Mouse (Mus musculus): ENCODE results near the gene Cdk19. TPM values are rescaled to one million over a fixed set of nuclear protein-coding genes. Genes with fewer than 3 reads are reported as not detected.

The Cdk19 gene
- polyA plus RNA-seq, 1 experiment from 2014 or later: 14.4 TPM

- H3K36me3 ChIP-seq (replicated peaks; ENCODE audit: control insufficient read depth, insufficient read depth): peaks cover 48% of the 10 kb centered on the region
- no peak overlapping the region for H3K4me3 ChIP-seq (replicated peaks; ENCODE audit: low read length)
- no peaks in the 10 kb centered on the region for H3K9me3 ChIP-seq (ENCODE audit: control insufficient read depth, low read length)
- no peak overlapping the region for H3K4me2 ChIP-seq (replicated peaks)
- 97% methylated on average over 3 of the region's 3 CpGs for WGBS
- H3K4me1 ChIP-seq (replicated peaks; ENCODE audit: control insufficient read depth, insufficient read depth, low read length): no peaks in the 10 kb centered on the region
- no peak overlapping the region for H3K9ac ChIP-seq
- ATAC-seq (ENCODE audit: low FRiP score) (no peak), DNase-seq (ENCODE audit: low spot score) (no peak)
- H3K27me3 ChIP-seq (ENCODE audit: control insufficient read depth, insufficient read depth, low read length): no peaks in the 10 kb centered on the region
- no peak overlapping the region for H3K27ac ChIP-seq
Observed at GRCm38 (mm10) chr10:40478626-40479025, 139.3 kb downstream of the Cdk19 start.

GRCm38 (mm10) chr10:40479216-40479615 is 139.9 kb downstream of the Cdk19 start:
- Histone ChIP-seq H3K27ac (no peak overlapping the region), H3K4me1 (replicated peaks; ENCODE audit: control insufficient read depth, insufficient read depth, low read length) (no peaks in the 10 kb centered on the region), H3K9ac (no peak overlapping the region), H3K4me3 (replicated peaks; ENCODE audit: low read length) (no peak overlapping the region), H3K27me3 (ENCODE audit: control insufficient read depth, insufficient read depth, low read length) (no peaks in the 10 kb centered on the region), H3K9me3 (ENCODE audit: control insufficient read depth, low read length) (no peaks in the 10 kb centered on the region), H3K4me2 (replicated peaks) (no peak overlapping the region), H3K36me3 (replicated peaks; ENCODE audit: control insufficient read depth, insufficient read depth) (peaks cover 48% of the 10 kb centered on the region)
- no peak for DNase-seq (ENCODE audit: low spot score)
- WGBS: 76% methylated on average over 1 of the region's 1 CpGs
- ATAC-seq (ENCODE audit: low FRiP score): no peak

- H3K36me3 ChIP-seq (replicated peaks; ENCODE audit: control insufficient read depth, insufficient read depth): peaks cover 48% of the 10 kb centered on the region
- H3K27ac ChIP-seq: no peak overlapping the region
- no peak for DNase-seq (ENCODE audit: low spot score)
- no peaks in the 10 kb centered on the region for H3K4me1 ChIP-seq (replicated peaks; ENCODE audit: control insufficient read depth, insufficient read depth, low read length)
- H3K27me3 ChIP-seq (ENCODE audit: control insufficient read depth, insufficient read depth, low read length): no peaks in the 10 kb centered on the region
- no peaks in the 10 kb centered on the region for H3K9me3 ChIP-seq (ENCODE audit: control insufficient read depth, low read length)
- 66% methylated on average over 8 of the region's 8 CpGs for WGBS
- no peak overlapping the region for H3K4me2 ChIP-seq (replicated peaks)
- no peak overlapping the region for H3K4me3 ChIP-seq (replicated peaks; ENCODE audit: low read length)
- no peak for ATAC-seq (ENCODE audit: low FRiP score)
- H3K9ac ChIP-seq: no peak overlapping the region
Observed at GRCm38 (mm10) chr10:40479621-40480193, 140.3 kb downstream of the Cdk19 start.

GRCm38 (mm10) chr10:40481534-40481933 is 142.2 kb downstream of the Cdk19 start:
- H3K4me3 ChIP-seq (replicated peaks; ENCODE audit: low read length): no peak overlapping the region
- H3K36me3 ChIP-seq (replicated peaks; ENCODE audit: control insufficient read depth, insufficient read depth): peaks cover 31% of the 10 kb centered on the region
- WGBS: 88% methylated on average over 3 of the region's 3 CpGs
- no peak for DNase-seq (ENCODE audit: low spot score)
- no peaks in the 10 kb centered on the region for H3K4me1 ChIP-seq (replicated peaks; ENCODE audit: control insufficient read depth, insufficient read depth, low read length)
- no peaks in the 10 kb centered on the region for H3K27me3 ChIP-seq (ENCODE audit: control insufficient read depth, insufficient read depth, low read length)
- no peak for ATAC-seq (ENCODE audit: low FRiP score)
- H3K4me2 ChIP-seq (replicated peaks): no peak overlapping the region
- H3K9ac ChIP-seq: no peak overlapping the region
- no peaks in the 10 kb centered on the region for H3K9me3 ChIP-seq (ENCODE audit: control insufficient read depth, low read length)
- no peak overlapping the region for H3K27ac ChIP-seq

- no peaks in the 10 kb centered on the region for H3K27me3 ChIP-seq (ENCODE audit: control insufficient read depth, insufficient read depth, low read length)
- 90% methylated on average over 6 of the region's 6 CpGs for WGBS
- no peak overlapping the region for H3K4me3 ChIP-seq (replicated peaks; ENCODE audit: low read length)
- no peak overlapping the region for H3K27ac ChIP-seq
- H3K9me3 ChIP-seq (ENCODE audit: control insufficient read depth, low read length): no peaks in the 10 kb centered on the region
- no peak overlapping the region for H3K9ac ChIP-seq
- no peak for ATAC-seq (ENCODE audit: low FRiP score)
- DNase-seq (ENCODE audit: low spot score): no peak
- H3K4me1 ChIP-seq (replicated peaks; ENCODE audit: control insufficient read depth, insufficient read depth, low read length): no peaks in the 10 kb centered on the region
- peaks cover 24% of the 10 kb centered on the region for H3K36me3 ChIP-seq (replicated peaks; ENCODE audit: control insufficient read depth, insufficient read depth)
- H3K4me2 ChIP-seq (replicated peaks): no peak overlapping the region
Observed at GRCm38 (mm10) chr10:40482285-40482684, 142.9 kb downstream of the Cdk19 start.

- no peak for ATAC-seq (ENCODE audit: low FRiP score)
- no peak overlapping the region for H3K27ac ChIP-seq
- H3K9me3 ChIP-seq (ENCODE audit: control insufficient read depth, low read length): no peaks in the 10 kb centered on the region
- no peaks in the 10 kb centered on the region for H3K36me3 ChIP-seq (replicated peaks; ENCODE audit: control insufficient read depth, insufficient read depth)
- no peaks in the 10 kb centered on the region for H3K4me1 ChIP-seq (replicated peaks; ENCODE audit: control insufficient read depth, insufficient read depth, low read length)
- no peak overlapping the region for H3K9ac ChIP-seq
- H3K4me2 ChIP-seq (replicated peaks): no peak overlapping the region
- DNase-seq (ENCODE audit: low spot score): no peak
- H3K27me3 ChIP-seq (ENCODE audit: control insufficient read depth, insufficient read depth, low read length): no peaks in the 10 kb centered on the region
- H3K4me3 ChIP-seq (replicated peaks; ENCODE audit: low read length): no peak overlapping the region
- WGBS: 90% methylated on average over 6 of the region's 6 CpGs
Observed at GRCm38 (mm10) chr10:40489086-40489796, 149.9 kb downstream of the Cdk19 start.

GRCm38 (mm10) chr10:40491131-40491530 is 151.8 kb downstream of the Cdk19 start:
- Histone ChIP-seq H3K4me2 (replicated peaks) (no peak overlapping the region), H3K4me1 (replicated peaks; ENCODE audit: control insufficient read depth, insufficient read depth, low read length) (no peaks in the 10 kb centered on the region), H3K27me3 (ENCODE audit: control insufficient read depth, insufficient read depth, low read length) (no peaks in the 10 kb centered on the region), H3K9me3 (ENCODE audit: control insufficient read depth, low read length) (no peaks in the 10 kb centered on the region), H3K27ac (no peak overlapping the region), H3K4me3 (replicated peaks; ENCODE audit: low read length) (no peak overlapping the region), H3K9ac (no peak overlapping the region), H3K36me3 (replicated peaks; ENCODE audit: control insufficient read depth, insufficient read depth) (no peaks in the 10 kb centered on the region)
- DNase-seq (ENCODE audit: low spot score) (no peak), ATAC-seq (ENCODE audit: low FRiP score) (no peak)
- WGBS: 92% methylated on average over 7 of the region's 7 CpGs

GRCm38 (mm10) chr10:40491748-40492147 is 152.4 kb downstream of the Cdk19 start:
- Histone ChIP-seq H3K9me3 (ENCODE audit: control insufficient read depth, low read length) (no peaks in the 10 kb centered on the region), H3K36me3 (replicated peaks; ENCODE audit: control insufficient read depth, insufficient read depth) (no peaks in the 10 kb centered on the region), H3K4me1 (replicated peaks; ENCODE audit: control insufficient read depth, insufficient read depth, low read length) (no peaks in the 10 kb centered on the region), H3K4me2 (replicated peaks) (no peak overlapping the region), H3K27me3 (ENCODE audit: control insufficient read depth, insufficient read depth, low read length) (no peaks in the 10 kb centered on the region), H3K9ac (no peak overlapping the region), H3K4me3 (replicated peaks; ENCODE audit: low read length) (no peak overlapping the region), H3K27ac (no peak overlapping the region)
- DNase-seq (ENCODE audit: low spot score): no peak
- 79% methylated on average over 10 of the region's 10 CpGs for WGBS
- ATAC-seq (ENCODE audit: low FRiP score): no peak

- no peak overlapping the region for H3K9ac ChIP-seq
- no peaks in the 10 kb centered on the region for H3K27me3 ChIP-seq (ENCODE audit: control insufficient read depth, insufficient read depth, low read length)
- H3K9me3 ChIP-seq (ENCODE audit: control insufficient read depth, low read length): no peaks in the 10 kb centered on the region
- no peak for DNase-seq (ENCODE audit: low spot score)
- 0 out of 2 replicates have a peak, but pooled peaks cover 3% of the 10 kb centered on the region for H3K4me1 ChIP-seq (replicated peaks; ENCODE audit: control insufficient read depth, insufficient read depth, low read length)
- no peak overlapping the region for H3K4me3 ChIP-seq (replicated peaks; ENCODE audit: low read length)
- H3K4me2 ChIP-seq (replicated peaks): no peak overlapping the region
- H3K36me3 ChIP-seq (replicated peaks; ENCODE audit: control insufficient read depth, insufficient read depth): no peaks in the 10 kb centered on the region
- H3K27ac ChIP-seq: no peak overlapping the region
- WGBS: 81% methylated on average over 9 of the region's 9 CpGs
- no peak for ATAC-seq (ENCODE audit: low FRiP score)
Observed at GRCm38 (mm10) chr10:40494181-40495162, 155.1 kb downstream of the Cdk19 start.
